8 mouse cellular contexts compared by ENCODE assay signal in genomic region chr19:8802130-8802821, GRCm38 (mm10). TPM values are rescaled to one million over a fixed set of nuclear protein-coding genes. Genes with fewer than 3 reads are reported as not detected.
A peak's percentile ranks its signal among the peaks of the same experiment; 100 is the strongest.
DNase-seq lines count a peak whose midpoint lies in the region; ATAC-seq lines count a peak whose summit lies in the region.

TSS of gene Zbtb3 (plus strand) at chr19:8802555.

- DNase-seq in adipocyte (ENCODE audit: low spot score), result peak; percentile 100
- DNase-seq in embryo, embryonic 10 days (ENCODE audit: low spot score), result peak; percentile 97
- peak; percentile 78 for DNase-seq in gastrocnemius, postnatal 10 days
- peak; percentile 98 for DNase-seq in induced T-regulatory cell, adult 2 months (ENCODE audit: low read depth)
- peak; percentile 97 to 98 for DNase-seq in left cerebral cortex, adult 9 months (ENCODE audit: low spot score in 2 of 2)
- DNase-seq in right cerebral cortex, postnatal 14 days, result peak; percentile 86
- peak; percentile 88 to 94 for DNase-seq in urinary bladder, postnatal 36 days (ENCODE audit: low spot score in 2 of 2)

- peak; percentile 87 for ATAC-seq in megakaryocyte progenitor cell, adult 5-6 weeks (replicated peaks; ENCODE audit: poor library complexity)

RNA-seq across cellular contexts. Expression of gene Zbtb3, which starts in this region (rescaled TPM):
- 1 to 10 TPM; 1.0 to 1.4 TPM for total RNA-seq in gastrocnemius, postnatal 10 days (2021)
- 1.8 and 2.8 TPM in 2 replicates for total RNA-seq in megakaryocyte progenitor cell, adult 5-6 weeks (2015)
- 2.1 and 2.4 TPM in 2 replicates for total RNA-seq in megakaryocyte progenitor cell, adult 5-6 weeks (2017)

Comparison
In these comparisons a context has a peak if more than half of its experiments do, and no peak if none do; other contexts are left out.
1. Peak in every context shown above with its lines: DNase-seq and ATAC-seq.